Mouse (Mus musculus) erythroblast, embryonic 14.5 days (primary cell): ENCODE results near the gene Cacna2d1.

Source experiments
- GATA1 ChIP-seq: IDR thresholded peaks from 2 replicates; pipeline ENCODE4 v1.6.1; 2012; ENCODE audit warnings: low read length, inconsistent platforms, mixed read lengths
- TAL1 ChIP-seq: IDR thresholded peaks from 3 replicates; pipeline ENCODE4 v1.6.1; 2012; ENCODE audit warnings: low read length, inconsistent platforms, mixed read lengths

- TF ChIP-seq TAL1: no peak
- no peak for TF ChIP-seq GATA1
Observed at GRCm38 (mm10) chr5:16062773-16063172, 128.3 kb downstream of the Cacna2d1 start.
